Mouse (Mus musculus) layer of hippocampus, postnatal 14 days (tissue): ENCODE measurements around the gene Tmco4. TPM values are rescaled to one million over a fixed set of nuclear protein-coding genes. Genes with fewer than 3 reads are reported as not detected.

ENCODE experiments used
- DNase-seq, 2 experiments: peaks; one replicate each; pipeline ENCODE4 v3.0.0; 2021 to 2022; ENCODE audit warnings: low spot score in 2 of 2, mixed read lengths in 1 of 2
- total RNA-seq, 2 experiments: library from RNA; stranded (reverse); gene quantifications; 2 replicates each; pipeline ENCODE4 v1.2.3; 2021

Tmco4 gene
- total RNA-seq, 2 experiments from 2014 or later = 2.1 to 3.0 TPM

GRCm38 (mm10) chr4:139014793-139015192 is 42.1 kb downstream of the Tmco4 start:
- DNase-seq = no peak

- DNase-seq = no peak
Measured at GRCm38 (mm10) chr4:139018388-139018787, 45.7 kb downstream of the Tmco4 start.

DNA sequence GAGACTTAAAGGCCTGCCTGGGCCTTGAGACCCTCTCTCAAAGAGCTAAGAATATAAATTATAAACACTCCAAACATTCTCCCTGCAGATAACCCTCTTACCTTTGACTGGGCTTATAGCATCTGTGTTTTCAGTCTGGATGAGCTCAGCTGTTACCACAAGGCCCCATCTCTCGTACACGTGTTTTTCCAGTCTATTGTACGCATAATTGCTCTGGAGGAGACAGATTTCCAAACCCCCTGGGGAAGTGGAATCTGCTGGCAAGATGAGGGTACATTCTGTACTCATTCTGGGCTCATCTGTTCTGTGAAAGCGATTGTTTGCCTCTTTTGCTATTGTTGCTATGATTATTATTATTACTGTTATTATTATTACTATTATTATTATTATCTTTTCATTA is 46.3 kb downstream of the Tmco4 start:
- no peak for DNase-seq

- no peak for DNase-seq
Measured at GRCm38 (mm10) chr4:139019413-139019812, 46.7 kb downstream of the Tmco4 start.

DNA sequence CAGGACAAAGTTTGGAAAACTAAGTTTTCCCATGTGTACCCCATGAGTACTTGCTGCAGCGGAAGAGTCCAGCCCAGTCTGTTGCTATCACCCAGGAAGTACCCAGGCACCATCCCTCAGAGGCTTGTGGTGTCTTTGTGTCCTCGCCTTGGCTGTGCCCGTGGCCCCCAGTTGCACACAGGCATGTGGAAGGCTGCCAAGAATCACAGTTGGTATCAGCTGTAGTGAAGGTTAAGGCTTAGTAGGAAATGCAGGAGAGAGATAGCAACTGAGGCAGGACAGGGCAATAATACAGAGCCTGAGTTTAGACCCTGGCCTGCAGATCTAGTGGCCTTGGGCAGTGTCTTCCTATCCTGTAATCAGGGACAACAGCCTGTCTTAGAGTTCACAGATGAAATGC is 47.7 kb downstream of the Tmco4 start:
- no peak for DNase-seq

- peak; percentile 76 to 85 for DNase-seq
Measured at GRCm38 (mm10) chr4:139024379-139024778, 51.7 kb downstream of the Tmco4 start.

DNA sequence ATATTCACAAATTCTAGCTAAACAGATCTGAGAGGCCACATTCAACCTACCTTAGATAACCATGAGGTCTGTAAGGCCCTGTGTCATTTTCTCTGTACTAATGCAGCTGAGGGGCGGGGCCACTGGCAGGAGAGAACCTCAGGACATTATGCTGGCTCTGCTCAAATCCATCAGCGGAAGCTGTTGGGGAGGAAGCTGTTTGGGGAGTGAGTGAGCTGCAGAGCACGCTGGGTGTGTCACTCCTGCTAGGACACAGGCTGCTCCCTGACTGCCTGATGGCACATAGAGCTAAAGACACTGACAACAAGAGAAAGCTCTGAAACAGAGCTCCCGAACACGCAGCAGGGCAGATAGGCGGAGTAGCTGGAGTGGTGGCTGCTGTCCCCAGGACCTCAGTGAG is 58.0 kb downstream of the Tmco4 start:
- no peak for DNase-seq

GRCm38 (mm10) chr4:139032521-139032920 is 59.8 kb downstream of the Tmco4 start:
- no peak for DNase-seq

- DNase-seq = no peak
Measured at GRCm38 (mm10) chr4:139033263-139034009, 60.7 kb downstream of the Tmco4 start.

GRCm38 (mm10) chr4:139034010-139034367 is 61.3 kb downstream of the Tmco4 start:
- DNase-seq = no peak

DNA sequence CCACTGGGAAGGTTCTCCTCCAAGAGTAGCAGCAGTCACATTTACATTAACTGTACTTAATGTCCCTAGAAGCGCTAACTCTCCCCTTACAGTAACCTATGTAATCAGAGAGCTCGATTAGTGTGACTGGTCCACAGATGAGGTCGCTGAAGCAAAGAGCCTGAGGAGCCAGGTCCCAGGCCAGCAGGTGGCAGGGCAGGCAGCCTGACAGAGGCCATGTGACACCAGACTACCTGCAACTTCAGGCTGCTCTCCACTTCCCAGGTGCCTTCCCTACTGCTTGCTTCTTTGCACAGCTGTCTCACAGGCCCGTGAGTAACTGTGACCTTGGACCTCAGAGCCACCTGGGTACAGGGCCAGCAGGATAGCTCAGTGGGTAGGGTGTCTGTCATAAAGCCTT is 61.9 kb downstream of the Tmco4 start:
- DNase-seq = no peak

- no peak for DNase-seq
Measured at GRCm38 (mm10) chr4:139034942-139035341, 62.3 kb downstream of the Tmco4 start.

DNA sequence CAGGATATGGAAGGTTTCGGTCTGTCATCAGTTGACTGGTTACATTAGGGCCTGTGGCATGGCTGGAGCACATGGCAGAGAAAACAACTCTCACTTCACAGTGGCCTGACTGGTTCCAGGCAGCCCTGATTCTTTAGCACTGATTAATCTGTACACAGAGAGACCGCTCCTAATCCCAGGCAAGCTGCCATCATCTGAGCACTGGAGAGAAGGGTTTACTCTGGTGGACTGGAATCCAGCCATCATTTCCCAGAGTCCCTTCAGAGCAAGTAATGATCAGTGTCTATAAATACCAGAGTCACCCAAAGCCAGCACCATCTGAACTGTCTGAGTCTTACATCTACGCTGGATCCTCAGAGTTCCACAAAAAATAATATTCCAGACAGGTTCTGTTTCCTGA is 63.1 kb downstream of the Tmco4 start:
- DNase-seq = no peak

- DNase-seq = peak in 1 of 2 experiments; percentile 67
Measured at GRCm38 (mm10) chr4:139037795-139038607, 65.3 kb downstream of the Tmco4 start.

DNA sequence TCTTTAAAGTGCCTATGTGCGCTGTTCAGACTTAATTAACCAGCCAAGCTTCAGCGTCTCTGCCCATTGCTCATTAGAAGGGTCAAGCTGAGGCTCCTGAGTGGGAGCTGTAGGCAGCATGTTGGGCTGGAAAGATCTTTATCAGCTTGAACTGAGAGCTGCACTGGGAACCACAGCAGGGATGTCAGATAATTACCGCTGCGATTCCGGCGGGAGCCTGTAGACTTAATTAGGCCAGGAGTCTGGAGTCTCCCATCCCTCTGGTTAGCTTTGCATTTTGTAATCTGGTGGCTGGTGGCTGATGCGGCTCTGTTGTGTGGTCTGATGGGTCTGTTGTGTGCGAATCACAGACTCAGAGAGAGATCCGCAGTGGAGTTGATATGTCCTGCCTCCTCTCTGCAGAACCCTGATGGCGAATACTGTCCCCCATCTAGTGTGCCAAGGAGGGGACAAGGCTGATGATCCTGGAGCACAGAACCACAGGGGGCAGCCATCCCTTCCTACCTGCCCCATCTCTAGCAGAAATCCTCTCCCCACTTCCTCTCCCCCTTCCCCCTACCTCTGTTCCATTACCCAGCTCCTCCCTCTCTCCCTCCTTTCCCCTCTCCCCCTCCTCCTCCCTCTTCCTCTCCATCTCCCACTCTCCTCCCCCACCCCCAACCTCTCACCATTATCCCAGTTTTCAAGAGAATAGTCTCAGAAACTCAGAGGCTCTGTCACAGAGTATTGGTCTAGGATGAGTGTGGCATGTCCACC is 67.6 kb downstream of the Tmco4 start:
- no peak for DNase-seq

GRCm38 (mm10) chr4:139042611-139043010 is 69.9 kb downstream of the Tmco4 start:
- no peak for DNase-seq

GRCm38 (mm10) chr4:139043600-139043999 is 70.9 kb downstream of the Tmco4 start:
- no peak for DNase-seq

- no peak for DNase-seq
Measured at GRCm38 (mm10) chr4:139044566-139044965, 71.9 kb downstream of the Tmco4 start.

- DNase-seq = peak; percentile 33 to 69
Measured at GRCm38 (mm10) chr4:139046354-139046753, 73.7 kb downstream of the Tmco4 start.

DNA sequence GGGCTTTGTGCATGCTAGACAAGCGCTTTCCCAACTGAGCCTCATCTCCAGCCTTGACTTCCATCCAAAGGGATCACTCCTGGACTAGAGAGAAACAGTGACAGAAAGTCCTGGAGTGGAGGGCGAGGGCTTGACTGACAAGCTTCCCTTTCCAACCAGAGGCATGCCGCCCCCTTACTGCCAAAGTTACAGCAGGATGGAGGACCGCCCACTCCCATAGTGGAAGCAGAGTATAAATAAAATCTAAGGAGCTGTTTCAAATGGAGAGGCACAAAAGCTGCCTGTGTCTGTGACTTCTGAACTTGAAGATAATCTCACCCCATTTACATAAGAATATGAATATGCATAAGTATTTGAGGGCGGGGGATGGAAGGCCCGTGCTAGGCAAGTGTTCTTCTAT is 75.8 kb downstream of the Tmco4 start:
- no peak for DNase-seq

DNA sequence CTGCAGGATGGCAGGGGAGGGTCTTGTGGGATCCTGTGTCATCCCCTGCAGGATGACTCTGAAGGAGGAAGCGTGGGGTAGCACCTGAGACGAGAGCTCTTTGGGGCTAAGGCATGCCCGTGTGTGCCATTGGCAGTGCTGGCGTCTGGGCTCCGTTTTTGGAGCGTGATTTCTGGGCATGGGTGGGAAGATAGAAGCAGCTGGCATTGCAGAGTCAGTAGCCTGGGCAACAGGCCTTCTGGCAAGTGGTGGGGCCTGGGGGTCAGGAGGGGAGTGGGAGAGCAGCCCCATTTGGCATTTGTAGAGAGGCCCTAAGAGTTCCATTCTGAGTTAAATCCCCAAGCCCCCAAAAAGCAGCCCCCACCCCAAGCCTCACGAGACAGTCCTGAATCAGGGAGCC is 80.1 kb downstream of the Tmco4 start:
- no peak for DNase-seq

DNA sequence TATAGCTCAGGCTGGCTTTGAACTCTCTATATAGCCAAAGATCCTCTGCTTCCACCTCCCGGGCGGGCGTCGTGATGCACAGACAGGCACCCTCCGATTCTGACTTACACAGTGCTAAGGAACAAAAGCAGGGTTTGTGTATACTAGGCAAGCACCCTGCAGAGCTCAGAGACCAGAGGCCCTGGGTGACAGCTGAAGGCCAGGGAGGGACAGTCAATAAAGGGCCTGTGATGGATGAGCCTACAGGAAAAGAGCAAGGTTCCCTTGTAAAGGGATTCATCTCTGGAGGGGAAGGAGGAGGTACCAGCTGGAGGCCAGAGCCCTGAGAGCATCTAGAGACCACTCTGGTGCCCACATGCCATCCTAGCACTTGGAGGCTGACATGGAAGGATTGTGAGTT is 80.7 kb downstream of the Tmco4 start:
- no peak for DNase-seq
